Mouse (Mus musculus): ENCODE measurements around the gene Txlnb.

Txlnb gene

GRCm38 (mm10) chr10:17827391-17827790, 31.4 kb downstream of the Txlnb start:
- no peak for DNase-seq

- no peak for DNase-seq
These were observed 33.2 kb downstream of the Txlnb start for GRCm38 (mm10) chr10:17829205-17829604.

- DNase-seq = no peak
These were observed 35.0 kb downstream of the Txlnb start for GRCm38 (mm10) chr10:17831041-17831440.

GRCm38 (mm10) chr10:17835031-17835430, 39.0 kb downstream of the Txlnb start:
- no peak for DNase-seq

GRCm38 (mm10) chr10:17836275-17836674, 40.2 kb downstream of the Txlnb start:
- DNase-seq = no peak

GRCm38 (mm10) chr10:17842030-17842429, 46.0 kb downstream of the Txlnb start:
- DNase-seq = no peak

- DNase-seq = no peak
These were observed 48.9 kb downstream of the Txlnb start for GRCm38 (mm10) chr10:17844781-17845537.

- no peak for DNase-seq
These were observed 61.7 kb downstream of the Txlnb start for GRCm38 (mm10) chr10:17857647-17858261.

- DNase-seq = no peak
These were observed 64.9 kb downstream of the Txlnb start for GRCm38 (mm10) chr10:17860701-17861480.

- peak; percentile 70 for DNase-seq
These were observed 74.0 kb downstream of the Txlnb start for GRCm38 (mm10) chr10:17869822-17870662.

GRCm38 (mm10) chr10:17878002-17878919, 82.2 kb downstream of the Txlnb start:
- DNase-seq = no peak

- DNase-seq = no peak
These were observed 84.0 kb downstream of the Txlnb start for GRCm38 (mm10) chr10:17880038-17880437.

- DNase-seq = no peak
These were observed 84.7 kb downstream of the Txlnb start for GRCm38 (mm10) chr10:17880724-17881123.
